Mouse (Mus musculus) embryonic stem cell, embryonic (primary cell): ENCODE measurements around the gene Iqsec3.

Source experiments
- CTCF ChIA-PET, 4 experiments: fragments of 300-600 bp in 2 of 4; fragments of 350-600 bp in 2 of 4; sonication (Branson Sonifier 250); formaldehyde crosslinking; loops; one replicate each; lab custom pipeline; 2022; ENCODE audit warnings: inconsistent platforms in 2 of 4; lab: Charles Lee
- POLR2A ChIA-PET, 4 experiments: fragments of 300-600 bp in 2 of 4; fragments of 350-600 bp in 2 of 4; sonication (Branson Sonifier 250); formaldehyde crosslinking; loops; one replicate each; lab custom pipeline; 2022; ENCODE audit warnings: antibody characterized with exemption in 4 of 4, inconsistent platforms in 1 of 4; lab: Charles Lee

Gene Iqsec3

GRCm38 (mm10) chr6:121401140-121401539 is 72.3 kb downstream of the Iqsec3 start:
- POLR2A ChIA-PET: no interaction called here
- CTCF ChIA-PET: no interaction called here

DNA sequence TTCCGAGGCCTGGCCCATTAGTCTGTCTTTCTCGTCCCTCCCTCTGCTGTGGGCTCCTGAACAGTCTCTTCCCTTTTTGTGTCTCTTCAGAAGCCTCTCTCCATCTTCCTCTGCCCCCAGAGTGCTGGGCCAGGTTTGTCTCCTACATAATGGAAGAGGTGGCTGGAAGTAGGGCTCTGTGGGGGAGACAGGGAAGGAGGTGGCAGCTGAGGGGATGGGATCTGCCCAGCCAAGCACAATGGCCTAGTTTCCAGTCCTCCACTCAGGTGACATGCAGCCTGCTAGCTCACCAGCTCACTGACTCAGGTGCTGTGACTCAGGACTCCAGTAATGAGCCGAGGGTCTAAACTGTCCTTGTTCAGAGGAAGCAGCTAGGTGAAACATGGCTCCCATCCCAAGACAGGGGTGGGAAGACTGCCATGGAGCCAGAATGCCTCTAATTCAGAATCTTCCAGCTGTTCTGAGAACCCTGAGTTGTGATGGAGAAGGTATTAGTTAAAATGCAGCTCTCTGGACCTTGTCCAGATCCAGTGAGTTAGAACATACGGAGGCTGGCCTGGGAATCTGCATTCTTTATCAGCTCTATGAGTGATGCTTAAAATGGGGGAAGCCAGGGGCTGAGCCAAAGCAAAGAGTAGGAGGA is 80.7 kb downstream of the Iqsec3 start:
- ChIA-PET POLR2A (no interaction called here), CTCF (interaction anchor here in 3 of 4 experiments (0.6 to 1.2 kb wide), 3 partner anchors 32 to 140 kb away, joined by 3 to 4 read pairs (median 4); no protein-coding TSS in a partner anchor)

- ChIA-PET POLR2A (interaction anchor here in 2 of 4 experiments (0.6 to 0.7 kb wide), 2 partner anchors 94 to 593 kb away, joined by 3 read pairs; no protein-coding TSS in a partner anchor), CTCF (interaction anchor here in 3 of 4 experiments (0.7 to 1.0 kb wide), 3 partner anchors 14 to 40 kb away, joined by 3 to 6 read pairs (median 4); no protein-coding TSS in a partner anchor)
Measured at GRCm38 (mm10) chr6:121385397-121385796, 88.1 kb downstream of the Iqsec3 start.

DNA sequence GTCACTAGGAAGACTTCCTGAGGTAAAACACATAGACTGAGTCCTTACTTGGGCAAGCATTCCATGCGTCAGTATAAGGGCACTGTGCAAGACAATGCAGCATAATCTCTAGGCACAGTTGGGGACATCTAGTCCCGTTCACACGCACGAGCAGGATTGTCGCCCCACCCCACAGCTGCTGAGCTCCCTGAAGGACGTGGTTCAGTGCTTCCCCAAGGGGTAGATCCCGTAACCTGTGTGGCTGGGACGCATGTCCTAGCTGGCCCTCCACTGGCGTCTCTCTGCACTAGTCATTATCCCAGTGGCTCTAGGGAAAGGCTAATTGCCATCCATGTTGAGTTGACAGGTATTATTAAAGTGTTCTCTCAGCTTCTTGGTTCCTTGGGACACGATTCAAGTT is 91.4 kb downstream of the Iqsec3 start:
- CTCF ChIA-PET: interaction anchor here in 1 of 4 experiments (0.6 kb wide), 1 partner anchor 10 kb away, joined by 3 read pairs; no protein-coding TSS in a partner anchor
- POLR2A ChIA-PET: interaction anchor here in 1 of 4 experiments (1.4 kb wide), 1 partner anchor 12 kb away, joined by 6 read pairs; no protein-coding TSS in a partner anchor

DNA sequence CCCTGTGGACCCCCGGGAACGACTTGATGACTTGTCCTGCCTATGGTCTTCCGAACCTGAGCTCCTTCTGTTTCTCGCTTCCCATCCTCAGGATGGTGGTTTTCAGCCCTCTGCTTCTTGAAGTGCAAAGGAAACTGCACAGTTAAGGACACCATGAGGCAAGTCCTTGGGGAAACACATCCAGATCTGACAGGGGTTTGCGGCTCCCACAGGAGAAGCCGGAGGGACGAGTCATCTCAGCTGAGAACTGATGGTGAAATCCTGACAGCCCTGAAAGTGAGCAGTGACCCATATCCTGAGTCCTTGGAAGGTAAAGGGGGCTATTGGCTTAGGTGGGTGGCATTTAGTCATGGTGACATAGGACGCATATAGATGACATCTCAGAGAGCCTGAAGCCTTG is 92.9 kb downstream of the Iqsec3 start:
- ChIA-PET POLR2A (interaction anchor here in 1 of 4 experiments (1.4 kb wide), 2 partner anchors 10 to 19 kb away, joined by 3 to 6 read pairs; no protein-coding TSS in a partner anchor), CTCF (interaction anchor here in 2 of 4 experiments (0.6 to 1.2 kb wide), 2 partner anchors 15 to 42 kb away, joined by 3 to 5 read pairs; no protein-coding TSS in a partner anchor)

DNA sequence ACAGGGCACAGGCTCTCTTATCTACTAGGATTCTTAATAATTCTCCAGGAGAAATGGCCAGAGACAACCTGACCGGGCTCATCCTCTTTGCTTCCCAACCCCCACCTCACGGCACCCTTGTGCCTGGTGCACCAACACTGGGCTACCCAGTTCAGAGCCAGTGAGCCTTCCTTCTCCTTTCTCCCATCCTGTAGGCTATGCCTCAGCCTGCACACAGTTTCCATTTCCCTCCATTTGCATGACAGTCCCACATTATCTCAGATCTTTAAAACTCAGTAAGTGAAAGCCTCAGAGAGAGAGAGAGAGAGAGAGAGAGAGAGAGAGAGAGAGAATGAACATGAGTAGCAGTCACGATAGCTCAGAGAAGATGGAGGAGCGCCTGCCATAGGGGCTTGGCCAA is 95.2 kb downstream of the Iqsec3 start:
- POLR2A ChIA-PET: interaction anchor here in 1 of 4 experiments (0.7 kb wide), 1 partner anchor 42 kb away, joined by 3 read pairs; no protein-coding TSS in a partner anchor
- CTCF ChIA-PET: interaction anchor here in 2 of 4 experiments (0.6 to 2.2 kb wide), 6 partner anchors 12 to 175 kb away, joined by 3 to 10 read pairs (median 4); no protein-coding TSS in a partner anchor

- ChIA-PET POLR2A (interaction anchor here in 1 of 4 experiments (1.2 kb wide), 1 partner anchor 38 kb away, joined by 3 read pairs; no protein-coding TSS in a partner anchor), CTCF (interaction anchor here in 2 of 4 experiments (1.2 to 2.2 kb wide), 3 partner anchors 10 to 38 kb away, joined by 5 to 10 read pairs (median 8); no protein-coding TSS in a partner anchor)
Measured at GRCm38 (mm10) chr6:121376159-121376558, 97.3 kb downstream of the Iqsec3 start.

- POLR2A ChIA-PET: interaction anchor here in 1 of 4 experiments (1.1 to 1.6 kb wide), 2 partner anchors 10 to 13 kb away, joined by 3 to 6 read pairs; no protein-coding TSS in a partner anchor
- CTCF ChIA-PET: interaction anchor here in 3 of 4 experiments (0.5 to 2.0 kb wide), 5 partner anchors 20 to 398 kb away, joined by 3 to 8 read pairs (median 3); no protein-coding TSS in a partner anchor
Measured at GRCm38 (mm10) chr6:121371197-121371980, 102.1 kb downstream of the Iqsec3 start.

GRCm38 (mm10) chr6:121367099-121367498 is 106.4 kb downstream of the Iqsec3 start:
- ChIA-PET CTCF (interaction anchor here in 2 of 4 experiments (1.0 to 3.4 kb wide), 7 partner anchors 10 to 182 kb away, joined by 3 to 28 read pairs (median 3); partner anchors contain the start of gene Iqsec3 (in 1 of the 2)), POLR2A (no interaction called here)

GRCm38 (mm10) chr6:121366537-121366936 is 106.9 kb downstream of the Iqsec3 start:
- POLR2A ChIA-PET: interaction anchor here in 1 of 4 experiments (0.7 kb wide), 1 partner anchor 182 kb away, joined by 3 read pairs; no protein-coding TSS in a partner anchor

GRCm38 (mm10) chr6:121363956-121364355 is 109.5 kb downstream of the Iqsec3 start:
- ChIA-PET POLR2A (interaction anchor here in 1 of 4 experiments (1.4 kb wide), 1 partner anchor 20 kb away, joined by 4 read pairs; no protein-coding TSS in a partner anchor), CTCF (interaction anchor here (0.6 to 3.4 kb wide), 5 partner anchors 26 to 771 kb away, joined by 3 to 28 read pairs (median 7); no protein-coding TSS in a partner anchor)

More at GRCm38 (mm10) chr6:121366537-121366936, 106.9 kb downstream of the Iqsec3 start:
- CTCF ChIA-PET: interaction anchor here in 3 of 4 experiments (0.6 to 3.4 kb wide), 11 partner anchors 9 to 182 kb away, joined by 3 to 28 read pairs (median 3); partner anchors contain the start of gene Iqsec3 (in 1 of the 3)

DNA sequence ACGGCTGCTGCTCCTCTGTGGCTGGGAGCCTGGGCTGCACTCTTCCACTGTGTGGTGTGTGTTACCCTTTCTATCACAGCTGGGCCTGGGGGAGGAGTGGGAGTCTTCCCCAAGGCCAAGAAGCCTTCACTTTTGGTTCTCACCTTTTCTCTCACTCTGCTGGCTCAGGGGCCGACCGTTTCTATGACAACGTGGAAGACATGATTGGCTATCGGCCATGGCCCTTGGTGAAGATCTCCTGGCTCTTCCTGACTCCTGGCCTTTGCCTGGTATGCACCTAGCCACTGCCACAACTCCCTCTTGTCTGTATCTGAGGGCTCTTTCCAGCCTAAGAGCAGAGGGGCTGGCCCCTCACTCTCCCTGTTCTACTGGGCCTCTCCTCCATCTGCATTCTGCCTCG is 110.4 kb downstream of the Iqsec3 start:
- CTCF ChIA-PET: interaction anchor here in 2 of 4 experiments (0.6 to 2.2 kb wide), 3 partner anchors 25 to 128 kb away, joined by 3 to 7 read pairs (median 6); no protein-coding TSS in a partner anchor
- POLR2A ChIA-PET: no interaction called here

DNA sequence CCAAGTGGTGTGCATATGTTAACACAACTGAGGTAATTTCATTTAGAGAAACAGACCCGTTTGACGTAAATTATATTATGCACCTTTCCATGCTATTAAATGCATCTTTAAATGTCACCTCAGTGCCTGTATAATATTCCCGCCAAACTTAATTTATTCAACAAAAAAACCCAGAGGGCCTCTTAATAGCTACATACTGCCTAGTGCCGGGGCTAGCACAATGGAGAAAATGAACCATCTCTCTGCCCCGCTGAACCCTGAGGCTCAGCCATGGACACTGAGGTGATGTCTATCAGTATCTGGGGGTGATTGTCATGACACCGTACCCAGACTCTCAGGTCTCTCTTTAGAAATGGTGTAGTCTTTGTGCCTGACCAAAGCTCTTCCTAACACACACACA is 116.2 kb downstream of the Iqsec3 start:
- CTCF ChIA-PET: interaction anchor here in 2 of 4 experiments (0.7 to 1.0 kb wide), 3 partner anchors 9 to 354 kb away, joined by 3 read pairs; no protein-coding TSS in a partner anchor
- POLR2A ChIA-PET: interaction anchor here in 2 of 4 experiments (0.7 to 0.9 kb wide), 2 partner anchors 52 to 376 kb away, joined by 3 read pairs; no protein-coding TSS in a partner anchor

DNA sequence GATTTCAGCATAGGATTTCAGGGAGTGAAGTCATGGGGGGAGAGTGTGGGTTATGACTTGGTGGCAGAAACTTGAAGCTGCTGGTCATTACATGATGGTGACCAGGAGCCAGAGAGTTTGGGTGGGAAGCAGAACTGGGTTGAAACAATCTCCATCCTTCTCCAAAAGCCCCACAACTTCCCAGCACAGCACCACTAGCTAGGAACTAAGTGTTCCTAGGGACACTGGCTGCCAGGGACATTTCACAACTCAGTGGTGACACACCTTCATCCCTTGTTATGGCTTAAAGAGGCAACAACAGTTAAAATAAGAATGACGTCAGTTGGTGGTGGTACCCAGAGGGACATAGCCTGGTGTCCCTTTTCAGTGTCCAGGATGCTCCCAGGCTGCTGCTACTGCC is 117.4 kb downstream of the Iqsec3 start:
- POLR2A ChIA-PET: interaction anchor here in 1 of 4 experiments (0.7 kb wide), 1 partner anchor 10 kb away, joined by 3 read pairs; no protein-coding TSS in a partner anchor
- CTCF ChIA-PET: no interaction called here

- ChIA-PET CTCF (no interaction called here), POLR2A (no interaction called here)
Measured at GRCm38 (mm10) chr6:121352276-121352675, 121.2 kb downstream of the Iqsec3 start.

GRCm38 (mm10) chr6:121346428-121346827 is 127.0 kb downstream of the Iqsec3 start:
- ChIA-PET CTCF (interaction anchor here in 3 of 4 experiments (0.6 to 1.0 kb wide), 3 partner anchors 8 kb away, joined by 3 read pairs; no protein-coding TSS in a partner anchor), POLR2A (interaction anchor here in 3 of 4 experiments (0.6 to 1.1 kb wide), 3 partner anchors 10 to 556 kb away, joined by 3 read pairs; no protein-coding TSS in a partner anchor)

GRCm38 (mm10) chr6:121344329-121344728 is 129.1 kb downstream of the Iqsec3 start:
- ChIA-PET CTCF (interaction anchor here in 3 of 4 experiments (0.6 to 1.2 kb wide), 3 partner anchors 116 to 311 kb away, joined by 3 to 4 read pairs (median 3); no protein-coding TSS in a partner anchor), POLR2A (interaction anchor here in 1 of 4 experiments (1.0 to 1.3 kb wide), 2 partner anchors 20 to 129 kb away, joined by 3 to 4 read pairs; partner anchors contain the start of gene Iqsec3)
